Mouse (Mus musculus): ENCODE measurements around the gene Rad51d. TPM values are rescaled to one million over a fixed set of nuclear protein-coding genes. Genes with fewer than 3 reads are reported as not detected.
"Not testable (repeated sequence)": the region's sequence is repeated elsewhere in the genome, so short reads cannot be mapped to it uniquely, and the experiment has no call there.

Gene Rad51d
- polyA plus RNA-seq, 1 experiment from 2014 or later = 10.0 TPM

GRCm38 (mm10) chr11:82835616-82836432, 54.6 kb downstream of the Rad51d start:
- Histone ChIP-seq H3K9ac (no peak overlapping the region), H3K27ac (no peak overlapping the region), H3K4me2 (no peak overlapping the region), H3K4me3 (no peak overlapping the region), H3K36me3 (peaks cover 29% of the 10 kb centered on the region), H3K4me1 (peaks cover 70% of the 10 kb centered on the region), H3K9me3 (replicated peaks) (no peaks in the 10 kb centered on the region), H3K27me3 (replicated peaks) (no peaks in the 10 kb centered on the region)
- WGBS (ENCODE audit: insufficient replicate concordance) = 73% methylated on average over 11 of the region's 11 CpGs
- no peak for ATAC-seq

DNA sequence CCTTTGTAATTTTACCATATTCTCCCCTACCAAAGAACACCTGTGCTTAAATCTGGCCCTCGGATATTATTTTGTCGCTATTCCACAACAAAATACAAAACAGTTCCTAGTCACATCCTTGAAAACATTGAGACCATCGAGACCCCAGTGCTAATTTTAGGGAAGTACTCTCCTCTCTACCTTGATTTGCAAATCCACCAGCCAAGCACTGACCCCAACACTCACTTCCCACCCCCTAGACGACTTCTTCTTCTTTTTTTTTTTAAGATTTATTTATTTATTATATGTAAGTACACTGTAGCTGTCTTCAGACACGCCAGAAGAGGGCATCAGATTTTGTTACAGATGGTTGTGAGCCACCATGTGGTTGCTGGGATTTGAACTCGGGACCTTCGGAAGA, 56.1 kb downstream of the Rad51d start:
- H3K4me2 ChIP-seq; ATAC-seq; H3K27me3 ChIP-seq (replicated peaks); H3K9ac ChIP-seq; H3K4me3 ChIP-seq; H3K9me3 ChIP-seq (replicated peaks): not testable (repeated sequence)
- peaks cover 32% of the 10 kb centered on the region for H3K36me3 ChIP-seq
- 0 out of 2 replicates have a peak overlapping the region, but pooled peaks have one; percentile 38 for H3K27ac ChIP-seq
- WGBS (ENCODE audit: insufficient replicate concordance) = 64% methylated on average over 7 of the region's 7 CpGs
- peaks cover 63% of the 10 kb centered on the region for H3K4me1 ChIP-seq

GRCm38 (mm10) chr11:82833929-82834328, 56.5 kb downstream of the Rad51d start:
- Histone ChIP-seq H3K27ac (0 out of 2 replicates have a peak overlapping the region, but pooled peaks have one; percentile 38), H3K4me3 (no peak overlapping the region), H3K4me1 (peaks cover 59% of the 10 kb centered on the region), H3K9ac (no peak overlapping the region), H3K9me3 (replicated peaks) (no peaks in the 10 kb centered on the region), H3K36me3 (peaks cover 34% of the 10 kb centered on the region), H3K27me3 (replicated peaks) (no peaks in the 10 kb centered on the region), H3K4me2 (no peak overlapping the region)
- WGBS (ENCODE audit: insufficient replicate concordance) = 49% methylated on average over 8 of the region's 8 CpGs
- ATAC-seq = no peak

GRCm38 (mm10) chr11:82832402-82832801, 58.0 kb downstream of the Rad51d start:
- H3K4me2 ChIP-seq; H3K4me3 ChIP-seq; H3K27me3 ChIP-seq (replicated peaks); H3K9me3 ChIP-seq (replicated peaks); ATAC-seq; H3K27ac ChIP-seq; H3K9ac ChIP-seq: not testable (repeated sequence)
- 79% methylated on average over 10 of the region's 10 CpGs for WGBS (ENCODE audit: insufficient replicate concordance)
- peaks cover 40% of the 10 kb centered on the region for H3K36me3 ChIP-seq
- peaks cover 44% of the 10 kb centered on the region for H3K4me1 ChIP-seq

DNA sequence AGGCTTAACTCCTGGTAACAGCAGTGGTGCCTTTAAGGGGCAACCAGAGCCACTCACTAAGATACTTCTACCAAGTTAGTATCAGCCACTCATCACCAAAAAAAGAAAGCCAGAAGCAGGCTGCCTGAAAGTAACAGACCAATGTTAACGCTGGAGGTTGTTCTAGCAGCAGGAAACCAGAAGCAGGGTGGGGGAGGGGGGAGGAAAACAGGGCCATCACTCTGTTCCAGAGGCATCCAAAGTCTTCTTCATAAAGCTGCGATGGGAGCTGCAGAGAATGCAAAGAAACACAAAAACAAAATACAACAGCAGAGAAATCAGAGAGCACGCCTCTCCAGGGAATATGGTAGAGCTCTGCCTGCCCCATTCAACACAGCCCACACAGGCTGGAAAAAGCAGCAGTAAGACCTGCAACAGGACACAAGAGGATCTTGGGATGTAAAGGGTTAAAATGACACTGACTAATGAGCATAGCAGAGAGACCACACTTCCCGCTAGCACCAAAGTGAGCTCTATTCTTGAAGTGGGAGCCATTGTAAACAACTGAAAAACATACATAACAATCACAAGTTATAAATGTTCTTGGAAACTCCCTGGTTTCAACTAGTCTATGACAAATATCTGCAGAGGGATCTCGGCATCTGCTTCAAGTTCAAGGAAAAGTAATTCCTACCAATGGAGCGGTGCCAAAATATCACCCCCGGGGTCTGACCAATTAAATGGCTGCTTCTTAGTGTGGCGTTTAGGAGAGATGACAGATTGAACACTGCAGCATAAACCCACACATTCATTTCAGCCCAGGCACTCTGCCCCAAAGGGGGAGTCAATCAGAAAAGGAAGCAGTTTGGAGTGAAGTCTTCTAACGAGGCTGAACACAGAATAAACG, 59.2 kb downstream of the Rad51d start:
- Histone ChIP-seq H3K36me3 (peaks cover 31% of the 10 kb centered on the region), H3K9ac (no peak overlapping the region), H3K4me1 (peaks cover 43% of the 10 kb centered on the region), H3K27me3 (replicated peaks) (no peaks in the 10 kb centered on the region), H3K4me3 (no peak overlapping the region), H3K9me3 (replicated peaks) (no peaks in the 10 kb centered on the region), H3K27ac (no peak overlapping the region; the same call in 1 of the 2 replicates), H3K4me2 (peak overlapping the region; percentile 23; the same call in 1 of the 2 replicates)
- ATAC-seq = no peak
- 36% methylated on average over 10 of the region's 10 CpGs for WGBS (ENCODE audit: insufficient replicate concordance)

- H3K9me3 ChIP-seq (replicated peaks) = no peaks in the 10 kb centered on the region
- H3K9ac ChIP-seq = no peak overlapping the region
- H3K27me3 ChIP-seq (replicated peaks) = no peaks in the 10 kb centered on the region
- peak overlapping the region; percentile 7; the same call in 1 of the 2 replicates for H3K27ac ChIP-seq
- H3K4me3 ChIP-seq = no peak overlapping the region
- H3K36me3 ChIP-seq = peaks cover 16% of the 10 kb centered on the region
- no peak for ATAC-seq
- peaks cover 53% of the 10 kb centered on the region for H3K4me1 ChIP-seq
- no peak overlapping the region for H3K4me2 ChIP-seq
These were observed 63.6 kb downstream of the Rad51d start for GRCm38 (mm10) chr11:82826818-82827217.

Other genes starting within 250 kb of the Rad51d start
- 0.19 and 0.47 TPM in 2 replicates for gene Cct6b, start 126.3 kb downstream of the Rad51d start, polyA plus RNA-seq (2016; fragmentation: Nextera tagmentation; extraction: Ambion mirVana)
- gene Zfp830, start 126.3 kb downstream of the Rad51d start, polyA plus RNA-seq (2016; fragmentation: Nextera tagmentation; extraction: Ambion mirVana) = 24.9 and 26.4 TPM in 2 replicates
- 19.7 and 19.8 TPM in 2 replicates for gene Lig3, start 109.5 kb downstream of the Rad51d start, polyA plus RNA-seq (2016; fragmentation: Nextera tagmentation; extraction: Ambion mirVana)
- gene Rffl, start 19.4 kb downstream of the Rad51d start, polyA plus RNA-seq (2016; fragmentation: Nextera tagmentation; extraction: Ambion mirVana) = 28.1 and 28.8 TPM in 2 replicates
- gene Fndc8, start 1.5 kb upstream of the Rad51d start, polyA plus RNA-seq (2016; fragmentation: Nextera tagmentation; extraction: Ambion mirVana) = 0.08 and 0.19 TPM in 2 replicates
- gene Nle1, start 17.8 kb upstream of the Rad51d start, polyA plus RNA-seq (2016; fragmentation: Nextera tagmentation; extraction: Ambion mirVana) = 30.6 and 30.7 TPM in 2 replicates
- gene Unc45b, start 19.9 kb upstream of the Rad51d start, polyA plus RNA-seq (2016; fragmentation: Nextera tagmentation; extraction: Ambion mirVana) = 1.1 and 1.4 TPM in 2 replicates
- 0.83 and 0.92 TPM in 2 replicates for gene Slfn5, start 60.7 kb upstream of the Rad51d start, polyA plus RNA-seq (2016; fragmentation: Nextera tagmentation; extraction: Ambion mirVana)
- 7.6 and 8.3 TPM in 2 replicates for gene Slfn9, start 101.2 kb upstream of the Rad51d start, polyA plus RNA-seq (2016; fragmentation: Nextera tagmentation; extraction: Ambion mirVana)
- gene Slfn8, start 130.2 kb upstream of the Rad51d start, polyA plus RNA-seq (2016; fragmentation: Nextera tagmentation; extraction: Ambion mirVana) = 0.38 and 0.72 TPM in 2 replicates
- gene Slfn2, start 174.5 kb upstream of the Rad51d start, polyA plus RNA-seq (2016; fragmentation: Nextera tagmentation; extraction: Ambion mirVana) = 3.5 and 3.6 TPM in 2 replicates
- 0.08 and 0.13 TPM in 2 replicates for gene Slfn1, start 226.2 kb upstream of the Rad51d start, polyA plus RNA-seq (2016; fragmentation: Nextera tagmentation; extraction: Ambion mirVana)

All from liver, embryonic 12.5 days (tissue).